Mouse (Mus musculus): ENCODE results near the gene Xdh. TPM values are rescaled to one million over a fixed set of nuclear protein-coding genes. Genes with fewer than 3 reads are reported as not detected.

The Xdh gene
- polyA plus RNA-seq (2017; shearing (Covaris generic)), result 63.8 TPM

DNA sequence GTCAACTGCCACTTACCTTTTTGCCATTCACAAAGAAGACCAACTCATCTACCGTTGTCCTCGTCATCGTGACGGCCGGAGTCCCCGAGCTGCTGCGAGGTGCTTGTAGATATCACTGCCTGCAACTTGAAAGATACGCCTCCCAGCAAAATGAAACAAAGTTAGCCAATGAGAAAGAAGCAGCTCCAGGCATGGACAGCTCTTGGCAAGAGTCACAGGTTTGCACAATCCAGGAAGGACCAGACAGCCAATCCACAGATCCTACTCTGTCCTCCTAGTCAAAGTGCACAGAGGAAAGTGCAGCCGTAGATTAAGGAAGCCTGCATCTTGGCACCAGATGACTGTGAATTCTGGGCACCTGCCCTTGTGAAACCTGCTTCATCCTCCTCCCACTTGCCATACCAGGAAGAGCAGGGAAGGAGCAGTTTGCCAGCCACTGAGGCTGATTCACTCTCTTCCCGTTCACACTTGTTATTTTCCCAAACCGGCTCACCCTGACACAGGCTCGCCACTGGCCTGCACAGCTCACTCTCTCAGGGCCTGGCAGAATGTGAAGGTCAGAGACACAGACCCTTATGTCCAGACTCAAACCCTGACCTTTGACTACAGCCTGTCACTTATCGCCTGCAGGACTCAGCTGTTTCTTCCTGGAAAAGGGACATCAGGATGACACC lies at the start of gene Xdh:
TSS of gene Xdh (minus strand) at position 135 of the 674 bp plus-strand sequence.

Other genes starting within 250 kb of the Xdh start
- 1.00 TPM for gene Galnt14, start 239.7 kb downstream of the Xdh start, polyA plus RNA-seq (2017; shearing (Covaris generic))
- gene Ehd3, start 146.1 kb downstream of the Xdh start, polyA plus RNA-seq (2017; shearing (Covaris generic)), result 97.0 TPM
- not detected for gene Srd5a2, start 97.7 kb upstream of the Xdh start, polyA plus RNA-seq (2017; shearing (Covaris generic))